Mouse (Mus musculus) spleen, adult 10 weeks (tissue): Measurements from ENCODE around the gene Cfh. TPM values are rescaled to one million over a fixed set of nuclear protein-coding genes. Genes with fewer than 3 reads are reported as not detected.

Source experiments
- polyA plus RNA-seq: library from polyadenylated mRNA; stranded (reverse); fragments of 350-450 nt; fragmentation: Illumina TruSeq; extraction: RNeasy Lipid Tissue Mini Kit (QIAGEN cat#74804); gene quantifications from one replicate; pipeline ENCODE4 v1.2.3, GENCODE M21; 2015; ENCODE audit warnings: low replicate concordance; ENCODE audit not compliant: insufficient read depth

Cfh gene
- 30.9 TPM for polyA plus RNA-seq

GRCm38 (mm10) chr1:140183664-140184063 is at the start of gene Cfh:
Gene Cfh, minus strand, starts transcription at chr1:140183764.

Other genes with a start within 250 kb of the Cfh start
- 0.12 TPM for gene Kcnt2, start 62.4 kb upstream of the Cfh start, polyA plus RNA-seq